Mouse (Mus musculus) midbrain, postnatal 0 days (tissue): ENCODE results near the gene Tex2. TPM values are rescaled to one million over a fixed set of nuclear protein-coding genes. Genes with fewer than 3 reads are reported as not detected.
A peak's percentile ranks its signal among the peaks of the same experiment; 100 is the strongest.

Source experiments
- ATAC-seq: fragments of 200-750 bp; cut with Nextera tagmentation; 2 replicates; pipeline ENCODE4 v1.8.0; 2017; ENCODE audit warnings: moderate number of reproducible peaks, mild to moderate bottlenecking, moderate TSS enrichment, moderate library complexity; ENCODE audit not compliant: low FRiP score
- DNase-seq: peaks from one replicate; pipeline ENCODE4 v3.0.0-alpha.2; 2015; ENCODE audit warnings: low spot score
- H3K27ac ChIP-seq: fragments of 300-500 bp; sonication (generic); 2 replicates; pipeline ENCODE4 v1.5.1; 2014; ENCODE audit warnings: low read depth, mild to moderate bottlenecking, low read length, mixed read lengths
- H3K27me3 ChIP-seq: fragments of 300-500 bp; sonication (generic); 2 replicates; pipeline ENCODE4 v1.6.1; 2014; ENCODE audit warnings: low read length, control low read depth, mixed read lengths; ENCODE audit not compliant: insufficient read depth
- H3K36me3 ChIP-seq: fragments of 300-500 bp; sonication (generic); 2 replicates; pipeline ENCODE4 v1.6.1; 2014; ENCODE audit warnings: low read length, control low read depth, mixed read lengths; ENCODE audit not compliant: insufficient read depth
- H3K4me1 ChIP-seq: fragments of 300-500 bp; sonication (generic); 2 replicates; pipeline ENCODE4 v1.6.1; 2014; ENCODE audit warnings: mild to moderate bottlenecking, control low read depth, antibody characterized with exemption, low read length, mixed read lengths; ENCODE audit not compliant: insufficient read depth
- H3K4me2 ChIP-seq: fragments of 300-500 bp; sonication (generic); 2 replicates; pipeline ENCODE4 v1.6.1; 2014; ENCODE audit warnings: low read depth, mild to moderate bottlenecking, low read length, mixed read lengths; ENCODE audit not compliant: poor library complexity, severe bottlenecking
- H3K4me3 ChIP-seq: fragments of 300-500 bp; sonication (generic); 2 replicates; pipeline ENCODE4 v1.5.1; 2014; ENCODE audit warnings: low read depth, mild to moderate bottlenecking, low read length, moderate library complexity
- H3K9ac ChIP-seq: fragments of 300-500 bp; sonication (generic); replicated peaks from 2 replicates; pipeline ENCODE4 v1.6.1; 2014; ENCODE audit warnings: mild to moderate bottlenecking, low read length, moderate library complexity, mixed read lengths; ENCODE audit not compliant: poor library complexity, severe bottlenecking
- H3K9me3 ChIP-seq: fragments of 300-500 bp; sonication (generic); 2 replicates; pipeline ENCODE4 v1.6.1; 2016; ENCODE audit warnings: low read length, control low read depth
- CTCF ChIP-seq: IDR thresholded peaks from 2 replicates; pipeline ENCODE4 v1.5.1; 2016; ENCODE audit warnings: antibody characterized with exemption, mild to moderate bottlenecking
- WGBS: fragments of 180-500 bp; shearing (Covaris S2); extraction: QIAGEN DNeasy Blood & Tissue Kit; methylation state at CpG from one replicate; pipeline ENCODE4 v1.1.7; 2014; 5-methylcytosine and 5-hydroxymethylcytosine counted together
- polyA plus RNA-seq: library from polyadenylated mRNA; unstranded; fragments of >200 nt; fragmentation: Nextera tagmentation; extraction: Ambion mirVana; gene quantifications from 2 replicates; pipeline ENCODE4 v1.2.1, GENCODE M21; 2015
- total RNA-seq: library from RNA; depleted of rRNA; stranded (reverse); fragments of >200 nt; gene quantifications from 2 replicates; pipeline ENCODE4 v1.2.3, GENCODE M21; 2014

The Tex2 gene
- total and polyA plus RNA-seq, 2 experiments from 2014 or later: 36.3 to 69.5 TPM

GRCm38 (mm10) chr11:106487733-106488115 lies 125.5 kb downstream of the Tex2 start, which contains the start of gene Ern1:
Gene Ern1 (minus strand): TSS chr11:106487852.
- no peak for TF ChIP-seq CTCF
- ATAC-seq: peak; percentile 95
- H3K27me3 ChIP-seq: no peaks in the 10 kb centered on the region

GRCm38 (mm10) chr11:106486866-106487732 lies 126.1 kb downstream of the Tex2 start:
- ATAC-seq (peak; percentile 88), DNase-seq (no peak)
- H3K27me3 ChIP-seq: no peaks in the 10 kb centered on the region
- peak overlapping the region; percentile 97 for H3K4me3 ChIP-seq
- under 1% methylated on average over 65 of the region's 86 CpGs for WGBS
- peak overlapping the region; percentile 81 for H3K9ac ChIP-seq
- H3K4me1 ChIP-seq: no peaks in the 10 kb centered on the region; the same call in 1 of the 2 replicates
- peak; percentile 9; the same call in 1 of the 2 replicates for TF ChIP-seq CTCF
- no peaks in the 10 kb centered on the region for H3K36me3 ChIP-seq
- peak overlapping the region; percentile 87 for H3K4me2 ChIP-seq
- peak overlapping the region; percentile 76 for H3K27ac ChIP-seq
- H3K9me3 ChIP-seq: no peaks in the 10 kb centered on the region

More at GRCm38 (mm10) chr11:106487733-106488115, 125.5 kb downstream of the Tex2 start, which contains the start of gene Ern1:
- peak; percentile 93 for DNase-seq
- Histone ChIP-seq H3K4me2 (peak within 1 kb of the TSS; percentile 87), H3K4me1 (no peaks in the 10 kb centered on the region; the same call in 1 of the 2 replicates), H3K9me3 (no peaks in the 10 kb centered on the region), H3K4me3 (peak within 1 kb of the TSS; percentile 97), H3K27ac (peak within 1 kb of the TSS; percentile 76), H3K9ac (peak within 1 kb of the TSS; percentile 81), H3K36me3 (no peaks in the 10 kb centered on the region)
- under 1% methylated on average over 28 of the region's 28 CpGs for WGBS

- Histone ChIP-seq H3K4me1 (no peaks in the 10 kb centered on the region; the same call in 1 of the 2 replicates), H3K27ac (no peak overlapping the region), H3K36me3 (no peaks in the 10 kb centered on the region), H3K4me3 (peak overlapping the region; percentile 97), H3K4me2 (peak overlapping the region; percentile 87), H3K27me3 (no peaks in the 10 kb centered on the region), H3K9me3 (no peaks in the 10 kb centered on the region), H3K9ac (peak overlapping the region; percentile 81; the same call in 1 of the 2 replicates)
- ATAC-seq (no peak), DNase-seq (no peak)
- no peak for TF ChIP-seq CTCF
- WGBS: 56% methylated on average over 16 of the region's 16 CpGs
Observed at GRCm38 (mm10) chr11:106486042-106486865, 127.0 kb downstream of the Tex2 start.

GRCm38 (mm10) chr11:106485611-106486010 lies 127.6 kb downstream of the Tex2 start:
- Histone ChIP-seq H3K9me3 (no peaks in the 10 kb centered on the region), H3K27me3 (no peaks in the 10 kb centered on the region), H3K36me3 (no peaks in the 10 kb centered on the region), H3K9ac (no peak overlapping the region), H3K4me2 (no peak overlapping the region), H3K27ac (no peak overlapping the region), H3K4me1 (no peaks in the 10 kb centered on the region; the same call in 1 of the 2 replicates), H3K4me3 (no peak overlapping the region)
- DNase-seq (no peak), ATAC-seq (no peak)
- TF ChIP-seq CTCF: no peak
- 92% methylated on average over 4 of the region's 4 CpGs for WGBS

- no peak overlapping the region for H3K9ac ChIP-seq
- no peaks in the 10 kb centered on the region for H3K27me3 ChIP-seq
- H3K4me2 ChIP-seq: no peak overlapping the region
- H3K4me1 ChIP-seq: no peaks in the 10 kb centered on the region; the same call in 1 of the 2 replicates
- DNase-seq (no peak), ATAC-seq (no peak)
- H3K36me3 ChIP-seq: no peaks in the 10 kb centered on the region
- H3K27ac ChIP-seq: no peak overlapping the region
- no peak overlapping the region for H3K4me3 ChIP-seq
- TF ChIP-seq CTCF: no peak
- H3K9me3 ChIP-seq: no peaks in the 10 kb centered on the region
- WGBS: 92% methylated on average over 4 of the region's 4 CpGs
Observed at GRCm38 (mm10) chr11:106484875-106485274, 128.3 kb downstream of the Tex2 start.
